ENCODE assay signal across 25 mouse cellular contexts in the genomic region with DNA sequence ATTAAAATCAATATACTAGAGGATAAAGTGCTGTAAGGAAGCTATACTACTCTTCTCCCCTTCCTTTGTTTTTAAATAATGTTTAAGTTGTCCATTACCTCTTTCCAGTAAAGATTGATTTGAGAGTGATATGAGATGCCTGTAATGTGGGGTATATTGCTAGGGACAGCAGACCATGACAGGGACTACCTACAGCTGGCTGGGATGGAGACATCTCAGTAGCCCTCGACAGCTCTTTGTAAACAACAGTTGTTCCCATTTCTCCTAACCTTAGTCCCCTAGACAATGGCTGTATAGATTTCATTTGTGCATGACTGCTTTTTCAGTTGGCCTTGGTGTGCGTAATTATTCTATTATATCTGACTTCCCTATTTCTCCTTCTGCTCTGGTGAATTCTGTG. TPM values are rescaled to one million over a fixed set of nuclear protein-coding genes. Genes with fewer than 3 reads are reported as not detected.
DNase-seq lines count a peak whose midpoint lies in the region; ATAC-seq and TF ChIP-seq lines count a peak whose summit lies in the region.
"Had no signal": no experiment of that assay in that cellular context is flagged by ENCODE, and none has a peak within 500 bp of the region (broad histone marks: within the 10 kb centered on the region; RNA-seq: fewer than 3 reads in every experiment).

No protein-coding gene starts in this region.

- no peaks in the 10 kb centered on the region for H3K36me3 ChIP-seq in kidney, adult 2 months (ENCODE audit: control insufficient read depth, insufficient read depth, low read length)
- peaks cover 5% of the 10 kb centered on the region for H3K36me3 ChIP-seq in kidney, embryonic 16.5 days (ENCODE audit: insufficient read depth, low read length)
- 0 out of 2 replicates have a peak, but pooled peaks cover 1% of the 10 kb centered on the region for H3K36me3 ChIP-seq in stomach, embryonic 14.5 days (ENCODE audit: control insufficient read depth, insufficient read depth, low read length)
- H3K36me3 ChIP-seq in stomach, postnatal 0 days (ENCODE audit: control insufficient read depth, insufficient read depth, low read length) = no peaks in the 10 kb centered on the region
- H3K36me3 ChIP-seq in stomach, embryonic 16.5 days (ENCODE audit: control insufficient read depth, insufficient read depth, low read length) = peaks cover 8% of the 10 kb centered on the region
- peaks cover 9% of the 10 kb centered on the region for H3K36me3 ChIP-seq in forebrain, embryonic 15.5 days

- H3K27me3 ChIP-seq in kidney, adult 2 months (replicated peaks; ENCODE audit: control insufficient read depth, insufficient read depth, low read length) = no peaks in the 10 kb centered on the region
- no peaks in the 10 kb centered on the region for H3K27me3 ChIP-seq in kidney, embryonic 16.5 days (ENCODE audit: insufficient read depth, low read length)
- no peaks in the 10 kb centered on the region for H3K27me3 ChIP-seq in stomach, embryonic 14.5 days (ENCODE audit: control insufficient read depth, insufficient read depth, low read length)
- H3K27me3 ChIP-seq in stomach, postnatal 0 days (ENCODE audit: control insufficient read depth, insufficient read depth, low read length) = no peaks in the 10 kb centered on the region
- H3K27me3 ChIP-seq in stomach, embryonic 16.5 days (ENCODE audit: control insufficient read depth, insufficient read depth, low read length) = no peaks in the 10 kb centered on the region
- no peaks in the 10 kb centered on the region for H3K27me3 ChIP-seq in forebrain, embryonic 15.5 days
- H3K27me3 ChIP-seq: embryonic facial prominence, embryonic 13.5 days; forebrain, embryonic 12.5 days; hindbrain, embryonic 12.5 days; hindbrain, embryonic 15.5 days had no signal

- no peak for TF ChIP-seq POLR2A in kidney, adult 2 months (IDR thresholded peaks at IDR 0.05; ENCODE audit: low read depth, low read length)

- no peak for ATAC-seq in kidney, embryonic 16.5 days (ENCODE audit: low FRiP score, low TSS enrichment)
- no peak for ATAC-seq in stomach, embryonic 14.5 days (ENCODE audit: insufficient number of reproducible peaks, insufficient read depth, low FRiP score, low read depth)
- no peak for ATAC-seq in stomach, postnatal 0 days (ENCODE audit: low FRiP score, low TSS enrichment)
- ATAC-seq in stomach, embryonic 16.5 days (ENCODE audit: insufficient read depth, low FRiP score) = no peak
- no peak for ATAC-seq in forebrain, embryonic 15.5 days (replicated peaks)
- ATAC-seq: forebrain, embryonic 16.5 days had no signal

- H3K27ac ChIP-seq in kidney, adult 2 months (ENCODE audit: insufficient read depth, low read depth, low read length) = 0 out of 2 replicates have a peak overlapping the region, but pooled peaks have one; percentile 31
- H3K27ac ChIP-seq in kidney, embryonic 16.5 days (ENCODE audit: low read length) = peak overlapping the region; percentile 80
- peak overlapping the region; percentile 69 for H3K27ac ChIP-seq in stomach, embryonic 14.5 days (ENCODE audit: low read length)
- no peak overlapping the region for H3K27ac ChIP-seq in stomach, postnatal 0 days (replicated peaks)
- H3K27ac ChIP-seq in stomach, embryonic 16.5 days (ENCODE audit: low read length) = peak overlapping the region; percentile 70; the same call in 1 of the 2 replicates
- H3K27ac ChIP-seq in forebrain, embryonic 15.5 days (replicated peaks) = no peak overlapping the region
- H3K27ac ChIP-seq: embryonic facial prominence, embryonic 10.5 days; embryonic facial prominence, embryonic 13.5 days; forebrain, embryonic 12.5 days; gastrocnemius, adult 2 months; hindbrain, embryonic 12.5 days; hindbrain, embryonic 15.5 days had no signal

- H3K4me3 ChIP-seq in kidney, adult 2 months (ENCODE audit: insufficient read depth, low read depth, low read length) = no peak overlapping the region
- H3K4me3 ChIP-seq in kidney, embryonic 16.5 days (ENCODE audit: low read length) = no peak overlapping the region
- H3K4me3 ChIP-seq in stomach, embryonic 14.5 days (ENCODE audit: low read depth, low read length) = no peak overlapping the region
- H3K4me3 ChIP-seq in stomach, postnatal 0 days (ENCODE audit: low read depth, low read length) = no peak overlapping the region
- H3K4me3 ChIP-seq in stomach, embryonic 16.5 days (replicated peaks; ENCODE audit: low read length) = no peak overlapping the region
- no peak overlapping the region for H3K4me3 ChIP-seq in forebrain, embryonic 15.5 days
- H3K4me3 ChIP-seq: embryonic facial prominence, embryonic 10.5 days; embryonic facial prominence, embryonic 13.5 days; erythroblast, embryonic 14.5 days; forebrain, embryonic 12.5 days; gastrocnemius, adult 2 months; hindbrain, embryonic 12.5 days; hindbrain, embryonic 15.5 days had no signal

- peaks cover 7% of the 10 kb centered on the region; the same call in 1 of the 2 replicates for H3K9me3 ChIP-seq in kidney, embryonic 16.5 days (ENCODE audit: low read length)
- H3K9me3 ChIP-seq in stomach, embryonic 14.5 days (ENCODE audit: control insufficient read depth, low read depth, low read length) = peaks cover 7% of the 10 kb centered on the region; the same call in 1 of the 2 replicates
- no peaks in the 10 kb centered on the region for H3K9me3 ChIP-seq in stomach, postnatal 0 days (ENCODE audit: control insufficient read depth, low read length)
- H3K9me3 ChIP-seq in stomach, embryonic 16.5 days (replicated peaks; ENCODE audit: control insufficient read depth, low read length) = peaks cover 3% of the 10 kb centered on the region; the same call in 1 of the 2 replicates
- peaks cover 8% of the 10 kb centered on the region; the same call in 1 of the 2 replicates for H3K9me3 ChIP-seq in forebrain, embryonic 15.5 days

- H3K4me2 ChIP-seq in kidney, embryonic 16.5 days (replicated peaks; ENCODE audit: low read depth, low read length) = no peak overlapping the region
- no peak overlapping the region for H3K4me2 ChIP-seq in stomach, embryonic 14.5 days (replicated peaks; ENCODE audit: low read depth, low read length)
- H3K4me2 ChIP-seq in stomach, postnatal 0 days (replicated peaks; ENCODE audit: low read depth) = no peak overlapping the region
- H3K4me2 ChIP-seq in stomach, embryonic 16.5 days (ENCODE audit: low read depth, low read length) = no peak overlapping the region
- H3K4me2 ChIP-seq in forebrain, embryonic 15.5 days (replicated peaks) = no peak overlapping the region
- H3K4me2 ChIP-seq: embryonic facial prominence, embryonic 13.5 days; forebrain, embryonic 12.5 days; heart, embryonic 11.5 days; hindbrain, embryonic 12.5 days; hindbrain, embryonic 15.5 days had no signal

- WGBS in kidney, adult 2 months = 46% methylated on average over 2 of the region's 2 CpGs
- WGBS in kidney, embryonic 16.5 days = 56% methylated on average over 2 of the region's 2 CpGs
- 60% methylated on average over 2 of the region's 2 CpGs for WGBS in stomach, embryonic 14.5 days
- WGBS in stomach, postnatal 0 days = 43% methylated on average over 2 of the region's 2 CpGs
- WGBS in stomach, embryonic 16.5 days = 45% methylated on average over 2 of the region's 2 CpGs
- 69% methylated on average over 2 of the region's 2 CpGs for WGBS in forebrain, embryonic 15.5 days

- H3K4me1 ChIP-seq in kidney, adult 2 months (ENCODE audit: control insufficient read depth, insufficient read depth, low read length) = peaks cover 3% of the 10 kb centered on the region; the same call in 1 of the 2 replicates
- H3K4me1 ChIP-seq in kidney, embryonic 16.5 days (ENCODE audit: insufficient read depth, low read length) = no peaks in the 10 kb centered on the region
- no peaks in the 10 kb centered on the region for H3K4me1 ChIP-seq in stomach, embryonic 14.5 days (ENCODE audit: control insufficient read depth, insufficient read depth, low read length)
- H3K4me1 ChIP-seq in stomach, postnatal 0 days (replicated peaks; ENCODE audit: control insufficient read depth, insufficient read depth) = no peaks in the 10 kb centered on the region
- H3K4me1 ChIP-seq in stomach, embryonic 16.5 days (ENCODE audit: control insufficient read depth, insufficient read depth, low read length) = no peaks in the 10 kb centered on the region
- no peaks in the 10 kb centered on the region for H3K4me1 ChIP-seq in forebrain, embryonic 15.5 days
- H3K4me1 ChIP-seq: embryonic facial prominence, embryonic 10.5 days; embryonic facial prominence, embryonic 13.5 days; forebrain, embryonic 12.5 days; hindbrain, embryonic 12.5 days; hindbrain, embryonic 15.5 days had no signal

- no peak for DNase-seq in kidney, adult 2 months
- no peak for DNase-seq in kidney, postnatal 4 days
- no peak for DNase-seq in kidney, adult 9 months
- DNase-seq in stomach, postnatal 0 days (ENCODE audit: low spot score) = no peak
- DNase-seq: adrenal gland, adult 2 months; adrenal gland, postnatal 14 days; cerebellum, adult 11 months; cerebellum, adult 2 months; cerebellum, adult 9-11 months; cerebellum, postnatal 25 days; embryo, embryonic 11 days; gastrocnemius, adult 2 months; gastrocnemius, postnatal 14 days had no signal

- no peak for TF ChIP-seq CTCF in kidney, adult 2 months (conservative IDR thresholded peaks at IDR 0.05; ENCODE audit: insufficient read depth, insufficient read length, low read depth, low read length)
- no peak for TF ChIP-seq CTCF in stomach, postnatal 0 days (IDR thresholded peaks at IDR 0.05; ENCODE audit: low read depth)

- TF ChIP-seq EP300 in stomach, postnatal 0 days (optimal IDR thresholded peaks at IDR 0.05) = no peak

- H3K9ac ChIP-seq in kidney, embryonic 16.5 days (replicated peaks; ENCODE audit: low read length) = no peak overlapping the region
- no peak overlapping the region for H3K9ac ChIP-seq in stomach, embryonic 14.5 days (replicated peaks; ENCODE audit: low read depth, low read length)
- no peak overlapping the region for H3K9ac ChIP-seq in stomach, postnatal 0 days (ENCODE audit: low read length)
- no peak overlapping the region for H3K9ac ChIP-seq in stomach, embryonic 16.5 days (ENCODE audit: low read length)
- no peak overlapping the region for H3K9ac ChIP-seq in forebrain, embryonic 15.5 days (replicated peaks)
- H3K9ac ChIP-seq: embryonic facial prominence, embryonic 13.5 days; forebrain, embryonic 12.5 days; hindbrain, embryonic 12.5 days; hindbrain, embryonic 15.5 days had no signal

RNA-seq across cellular contexts. Expression of a gene that starts 11.2 kb away (rescaled TPM):
- 0.86 and 1.9 TPM in 2 replicates for polyA plus RNA-seq in kidney, adult 2 months (2012; rRNA removed)
- 17.6 and 19.1 TPM in 2 replicates for polyA plus RNA-seq in kidney, embryonic 16.5 days (2015; fragmentation: Nextera tagmentation; extraction: Ambion mirVana)
- polyA plus RNA-seq in stomach, embryonic 14.5 days (2014; fragmentation: Nextera tagmentation; extraction: Ambion mirVana) = 15.3 and 17.2 TPM in 2 replicates
- polyA plus RNA-seq in stomach, postnatal 0 days (2015; fragmentation: Nextera tagmentation; extraction: Ambion mirVana) = 7.5 and 7.7 TPM in 2 replicates
- polyA plus RNA-seq in stomach, embryonic 16.5 days (2015; fragmentation: Nextera tagmentation; extraction: Ambion mirVana) = 12.6 and 13.2 TPM in 2 replicates
- polyA plus RNA-seq in forebrain, embryonic 15.5 days (2015; fragmentation: Nextera tagmentation; extraction: Ambion mirVana) = 16.5 and 16.7 TPM in 2 replicates

RNA-seq across cellular contexts. Expression of a gene that starts 24.4 kb away (rescaled TPM):
- polyA plus RNA-seq in kidney, adult 2 months (2012; rRNA removed) = 0.37 and 0.56 TPM in 2 replicates
- polyA plus RNA-seq in kidney, embryonic 16.5 days (2015; fragmentation: Nextera tagmentation; extraction: Ambion mirVana) = 8.9 and 10.9 TPM in 2 replicates
- polyA plus RNA-seq in stomach, embryonic 14.5 days (2014; fragmentation: Nextera tagmentation; extraction: Ambion mirVana) = 12.3 and 12.5 TPM in 2 replicates
- 7.3 and 7.5 TPM in 2 replicates for polyA plus RNA-seq in stomach, postnatal 0 days (2015; fragmentation: Nextera tagmentation; extraction: Ambion mirVana)
- polyA plus RNA-seq in stomach, embryonic 16.5 days (2015; fragmentation: Nextera tagmentation; extraction: Ambion mirVana) = 9.0 and 10.7 TPM in 2 replicates
- 11.4 and 13.1 TPM in 2 replicates for polyA plus RNA-seq in forebrain, embryonic 15.5 days (2015; fragmentation: Nextera tagmentation; extraction: Ambion mirVana)
- polyA plus RNA-seq: adrenal gland, adult 2 months; erythroblast, embryonic 14.5 days had no signal

RNA-seq across cellular contexts. Expression of a gene that starts 46.2 kb away (rescaled TPM):
- 0.46 and 0.69 TPM in 2 replicates for polyA plus RNA-seq in kidney, adult 2 months (2012; rRNA removed)
- polyA plus RNA-seq in kidney, embryonic 16.5 days (2015; fragmentation: Nextera tagmentation; extraction: Ambion mirVana) = 6.3 and 7.8 TPM in 2 replicates
- 4.6 and 7.7 TPM in 2 replicates for polyA plus RNA-seq in stomach, embryonic 14.5 days (2014; fragmentation: Nextera tagmentation; extraction: Ambion mirVana)
- polyA plus RNA-seq in stomach, postnatal 0 days (2015; fragmentation: Nextera tagmentation; extraction: Ambion mirVana) = 4.9 and 5.8 TPM in 2 replicates
- 6.0 and 6.2 TPM in 2 replicates for polyA plus RNA-seq in stomach, embryonic 16.5 days (2015; fragmentation: Nextera tagmentation; extraction: Ambion mirVana)
- 6.9 and 7.9 TPM in 2 replicates for polyA plus RNA-seq in forebrain, embryonic 15.5 days (2015; fragmentation: Nextera tagmentation; extraction: Ambion mirVana)
- polyA plus RNA-seq: adrenal gland, adult 2 months; erythroblast, embryonic 14.5 days had no signal

RNA-seq across cellular contexts. Expression of a gene that starts 49.4 kb away (rescaled TPM):
- polyA plus RNA-seq in kidney, adult 2 months (2012; rRNA removed) = 3.1 and 3.5 TPM in 2 replicates
- polyA plus RNA-seq in kidney, embryonic 16.5 days (2015; fragmentation: Nextera tagmentation; extraction: Ambion mirVana) = 2.1 and 2.6 TPM in 2 replicates
- polyA plus RNA-seq in stomach, embryonic 14.5 days (2014; fragmentation: Nextera tagmentation; extraction: Ambion mirVana) = 2.7 and 3.1 TPM in 2 replicates
- polyA plus RNA-seq in stomach, postnatal 0 days (2015; fragmentation: Nextera tagmentation; extraction: Ambion mirVana) = 2.7 and 3.1 TPM in 2 replicates
- polyA plus RNA-seq in stomach, embryonic 16.5 days (2015; fragmentation: Nextera tagmentation; extraction: Ambion mirVana) = 4.0 and 4.7 TPM in 2 replicates
- 3.1 and 3.9 TPM in 2 replicates for polyA plus RNA-seq in forebrain, embryonic 15.5 days (2015; fragmentation: Nextera tagmentation; extraction: Ambion mirVana)

RNA-seq across cellular contexts. Expression of a gene that starts 55.8 kb away (rescaled TPM):
- 7.2 and 7.7 TPM in 2 replicates for polyA plus RNA-seq in kidney, adult 2 months (2012; rRNA removed)
- polyA plus RNA-seq in kidney, embryonic 16.5 days (2015; fragmentation: Nextera tagmentation; extraction: Ambion mirVana) = 29.8 and 34.7 TPM in 2 replicates
- 20.8 and 21.8 TPM in 2 replicates for polyA plus RNA-seq in stomach, embryonic 14.5 days (2014; fragmentation: Nextera tagmentation; extraction: Ambion mirVana)
- 12.5 and 12.6 TPM in 2 replicates for polyA plus RNA-seq in stomach, postnatal 0 days (2015; fragmentation: Nextera tagmentation; extraction: Ambion mirVana)
- 21.6 and 24.3 TPM in 2 replicates for polyA plus RNA-seq in stomach, embryonic 16.5 days (2015; fragmentation: Nextera tagmentation; extraction: Ambion mirVana)
- 25.2 and 27.8 TPM in 2 replicates for polyA plus RNA-seq in forebrain, embryonic 15.5 days (2015; fragmentation: Nextera tagmentation; extraction: Ambion mirVana)

Comparison
In these comparisons a context has a peak if more than half of its experiments do, and no peak if none do; other contexts are left out.
1. H3K27ac ChIP-seq: peak in kidney, adult 2 months (single experiment), kidney, embryonic 16.5 days (single experiment), stomach, embryonic 14.5 days (single experiment) and stomach, embryonic 16.5 days (single experiment); none in stomach, postnatal 0 days (single experiment) and forebrain, embryonic 15.5 days (single experiment).